Mouse (Mus musculus) forebrain, embryonic 10.5 days (tissue): ENCODE measurements around the gene Clec18a. TPM values are rescaled to one million over a fixed set of nuclear protein-coding genes. Genes with fewer than 3 reads are reported as not detected.

Source experiments
- DNase-seq: peaks from one replicate; pipeline ENCODE4 v3.0.0-alpha.2; 2017; ENCODE audit warnings: low spot score; ENCODE audit errors: extremely low spot score
- H3K27ac ChIP-seq: fragments of 300-500 bp; sonication (generic); 2 replicates; pipeline ENCODE4 v1.5.1; 2016; ENCODE audit warnings: mild to moderate bottlenecking
- H3K27me3 ChIP-seq: fragments of 300-500 bp; sonication (generic); 2 replicates; pipeline ENCODE4 v1.6.1; 2016; ENCODE audit warnings: mild to moderate bottlenecking; ENCODE audit not compliant: poor library complexity, severe bottlenecking
- H3K36me3 ChIP-seq: fragments of 300-500 bp; sonication (generic); replicated peaks from 2 replicates; pipeline ENCODE4 v1.6.1; 2016; ENCODE audit warnings: mild to moderate bottlenecking, moderate library complexity
- H3K4me1 ChIP-seq: fragments of 300-500 bp; sonication (generic); 2 replicates; pipeline ENCODE4 v1.6.1; 2016
- H3K4me3 ChIP-seq: fragments of 300-500 bp; sonication (generic); 2 replicates; pipeline ENCODE4 v1.5.1; 2016; ENCODE audit warnings: mild to moderate bottlenecking, moderate library complexity
- H3K9me3 ChIP-seq: fragments of 300-500 bp; sonication (generic); 2 replicates; pipeline ENCODE4 v1.6.1; 2016; ENCODE audit warnings: mild to moderate bottlenecking, moderate library complexity
- WGBS: fragments of 180-500 bp; shearing (Covaris S2); methylation state at CpG from one replicate; pipeline ENCODE4 v1.1.7; 2016; 5-methylcytosine and 5-hydroxymethylcytosine counted together
- polyA plus RNA-seq: library from polyadenylated mRNA; unstranded; fragments of >200 nt; fragmentation: Nextera tagmentation; extraction: Ambion mirVana; gene quantifications from 2 replicates; pipeline ENCODE4 v1.2.1, GENCODE M21; 2016

Gene Clec18a
- polyA plus RNA-seq, 1 experiment from 2014 or later = 1.6 TPM

GRCm38 (mm10) chr8:111053827-111054518 lies 38.3 kb downstream of the Clec18a start:
- Histone ChIP-seq H3K9me3 (0 out of 2 replicates have a peak, but pooled peaks cover 2% of the 10 kb centered on the region), H3K36me3 (peaks cover 97% of the 10 kb centered on the region), H3K27ac (no peak overlapping the region), H3K4me1 (peaks cover 17% of the 10 kb centered on the region), H3K4me3 (no peak overlapping the region), H3K27me3 (no peaks in the 10 kb centered on the region)
- 95% methylated on average over 12 of the region's 12 CpGs for WGBS
- DNase-seq = no peak

GRCm38 (mm10) chr8:111049106-111049505 lies 43.1 kb downstream of the Clec18a start:
- 96% methylated on average over 7 of the region's 7 CpGs for WGBS
- H3K27ac ChIP-seq = no peak overlapping the region
- H3K27me3 ChIP-seq = no peaks in the 10 kb centered on the region
- H3K9me3 ChIP-seq = no peaks in the 10 kb centered on the region
- H3K36me3 ChIP-seq = peaks cover 100% of the 10 kb centered on the region
- H3K4me1 ChIP-seq = no peaks in the 10 kb centered on the region
- DNase-seq = no peak
- H3K4me3 ChIP-seq = no peak overlapping the region

GRCm38 (mm10) chr8:111048694-111049093 lies 43.5 kb downstream of the Clec18a start:
- Histone ChIP-seq H3K4me1 (no peaks in the 10 kb centered on the region), H3K27me3 (no peaks in the 10 kb centered on the region), H3K9me3 (no peaks in the 10 kb centered on the region), H3K36me3 (peaks cover 100% of the 10 kb centered on the region), H3K4me3 (no peak overlapping the region), H3K27ac (no peak overlapping the region)
- whole genome bisulfite sequencing = 98% methylated on average over 2 of the region's 2 CpGs
- DNase-seq = no peak

GRCm38 (mm10) chr8:111044003-111044734 lies 48.1 kb downstream of the Clec18a start:
- no peaks in the 10 kb centered on the region for H3K27me3 ChIP-seq
- H3K36me3 ChIP-seq = peaks cover 100% of the 10 kb centered on the region
- 37% methylated on average over 2 of the region's 2 CpGs for WGBS

GRCm38 (mm10) chr8:111042546-111042945 lies 49.7 kb downstream of the Clec18a start:
- Histone ChIP-seq H3K9me3 (no peaks in the 10 kb centered on the region), H3K4me1 (no peaks in the 10 kb centered on the region), H3K36me3 (peaks cover 100% of the 10 kb centered on the region), H3K4me3 (no peak overlapping the region), H3K27me3 (no peaks in the 10 kb centered on the region), H3K27ac (no peak overlapping the region)
- DNase-seq = no peak
- WGBS = 96% methylated on average over 19 of the region's 19 CpGs

More at GRCm38 (mm10) chr8:111044003-111044734, 48.1 kb downstream of the Clec18a start:
- H3K4me1 ChIP-seq = no peaks in the 10 kb centered on the region
- no peak overlapping the region for H3K27ac ChIP-seq
- H3K9me3 ChIP-seq = no peaks in the 10 kb centered on the region
- no peak for DNase-seq
- no peak overlapping the region for H3K4me3 ChIP-seq

- Histone ChIP-seq H3K4me3 (no peak overlapping the region), H3K27me3 (peaks cover 5% of the 10 kb centered on the region), H3K27ac (no peak overlapping the region), H3K4me1 (peaks cover 20% of the 10 kb centered on the region), H3K9me3 (no peaks in the 10 kb centered on the region), H3K36me3 (peaks cover 65% of the 10 kb centered on the region)
- 93% methylated on average over 15 of the region's 15 CpGs for WGBS
- no peak for DNase-seq
Measured at GRCm38 (mm10) chr8:111036591-111036990, 55.6 kb downstream of the Clec18a start.

- 25% methylated on average over 12 of the region's 12 CpGs for WGBS
- no peak for DNase-seq
- peaks cover 16% of the 10 kb centered on the region for H3K27me3 ChIP-seq
- H3K4me3 ChIP-seq = peak overlapping the region; percentile 78
- peak overlapping the region; percentile 97 for H3K27ac ChIP-seq
- H3K9me3 ChIP-seq = no peaks in the 10 kb centered on the region
- H3K4me1 ChIP-seq = peaks cover 20% of the 10 kb centered on the region
- H3K36me3 ChIP-seq = peaks cover 42% of the 10 kb centered on the region
Measured at GRCm38 (mm10) chr8:111034276-111034675, 58.0 kb downstream of the Clec18a start.

- peak; percentile 97 for DNase-seq
- WGBS = 6% methylated on average over 37 of the region's 37 CpGs
Measured at GRCm38 (mm10) chr8:111033482-111034215, 58.6 kb downstream of the Clec18a start.

GRCm38 (mm10) chr8:111032916-111033315 lies 59.3 kb downstream of the Clec18a start, which contains the start of gene Aars:
Aars (plus strand) TSS chr8:111033144.
- H3K36me3 ChIP-seq = peaks cover 28% of the 10 kb centered on the region
- H3K27me3 ChIP-seq = peaks cover 16% of the 10 kb centered on the region
- peaks cover 25% of the 10 kb centered on the region for H3K4me1 ChIP-seq
- H3K27ac ChIP-seq = peak within 1 kb of the TSS; percentile 97
- WGBS = 95% methylated on average over 7 of the region's 7 CpGs
- H3K4me3 ChIP-seq = peak within 1 kb of the TSS; percentile 78
- no peak for DNase-seq
- H3K9me3 ChIP-seq = no peaks in the 10 kb centered on the region

More at GRCm38 (mm10) chr8:111033482-111034215, 58.6 kb downstream of the Clec18a start:
- Histone ChIP-seq H3K9me3 (no peaks in the 10 kb centered on the region), H3K4me3 (peak overlapping the region; percentile 78), H3K27ac (peak overlapping the region; percentile 97), H3K36me3 (peaks cover 35% of the 10 kb centered on the region), H3K27me3 (peaks cover 16% of the 10 kb centered on the region), H3K4me1 (peaks cover 20% of the 10 kb centered on the region)

- peaks cover 14% of the 10 kb centered on the region for H3K36me3 ChIP-seq
- WGBS = 96% methylated on average over 19 of the region's 19 CpGs
- no peak for DNase-seq
Measured at GRCm38 (mm10) chr8:111031572-111031971, 60.7 kb downstream of the Clec18a start, which contains the start of gene Ddx19b. Ddx19b (minus strand) TSS chr8:111031751.

GRCm38 (mm10) chr8:111030045-111030444 lies 62.2 kb downstream of the Clec18a start:
- no peak for DNase-seq
- H3K36me3 ChIP-seq = no peaks in the 10 kb centered on the region
- H3K27ac ChIP-seq = no peak overlapping the region
- peaks cover 16% of the 10 kb centered on the region for H3K27me3 ChIP-seq
- peaks cover 29% of the 10 kb centered on the region for H3K4me1 ChIP-seq
- H3K9me3 ChIP-seq = no peaks in the 10 kb centered on the region
- 86% methylated on average over 6 of the region's 6 CpGs for WGBS
- no peak overlapping the region for H3K4me3 ChIP-seq

More at GRCm38 (mm10) chr8:111031572-111031971, 60.7 kb downstream of the Clec18a start, which contains the start of gene Ddx19b:
- H3K27ac ChIP-seq = no peak within 1 kb of the TSS
- H3K27me3 ChIP-seq = peaks cover 16% of the 10 kb centered on the region
- H3K4me3 ChIP-seq = no peak within 1 kb of the TSS
- H3K9me3 ChIP-seq = no peaks in the 10 kb centered on the region
- H3K4me1 ChIP-seq = peaks cover 35% of the 10 kb centered on the region

- Histone ChIP-seq H3K36me3 (no peaks in the 10 kb centered on the region), H3K27ac (no peak overlapping the region), H3K9me3 (no peaks in the 10 kb centered on the region), H3K27me3 (peaks cover 16% of the 10 kb centered on the region), H3K4me3 (no peak overlapping the region), H3K4me1 (peaks cover 24% of the 10 kb centered on the region)
- DNase-seq = no peak
- 68% methylated on average over 4 of the region's 4 CpGs for WGBS
Measured at GRCm38 (mm10) chr8:111029589-111029988, 62.6 kb downstream of the Clec18a start.
